Mouse (Mus musculus) right cerebral cortex, adult 2 months (tissue): ENCODE measurements around the gene Grm6.

ENCODE experiments used
- DNase-seq, 2 experiments: peaks; one replicate each; pipeline ENCODE4 v3.0.0; 2021 to 2022; ENCODE audit warnings: low spot score in 2 of 2

Gene Grm6

GRCm38 (mm10) chr11:50850177-50850735 lies at the start of gene Grm6:
Grm6 (plus strand) TSS chr11:50850685.
- no peak for DNase-seq

GRCm38 (mm10) chr11:50814233-50814632 lies 36.3 kb upstream of the Grm6 start:
- DNase-seq: no peak

- no peak for DNase-seq
Observed at GRCm38 (mm10) chr11:50826214-50826613, 24.3 kb upstream of the Grm6 start.

- DNase-seq: peak; percentile 91 to 92
Observed at GRCm38 (mm10) chr11:50827010-50827953, 23.2 kb upstream of the Grm6 start, which contains the start of gene Zfp354c. Zfp354c (minus strand) TSS chr11:50827724.

GRCm38 (mm10) chr11:50835727-50836126 lies 14.8 kb upstream of the Grm6 start:
- no peak for DNase-seq

GRCm38 (mm10) chr11:50841023-50841735 lies 9.3 kb upstream of the Grm6 start, which contains the start of gene Zfp879:
Zfp879 (minus strand) TSS chr11:50841552.
- DNase-seq: peak; percentile 97 to 98

GRCm38 (mm10) chr11:50845951-50846350 lies 4.5 kb upstream of the Grm6 start:
- DNase-seq: no peak

GRCm38 (mm10) chr11:50847047-50847446 lies 3.4 kb upstream of the Grm6 start:
- peak in 1 of 2 experiments; percentile 7 for DNase-seq

- no peak for DNase-seq
Observed at GRCm38 (mm10) chr11:50848520-50849137, 1.9 kb upstream of the Grm6 start.

- DNase-seq: no peak
Observed at GRCm38 (mm10) chr11:50849310-50849709, 1.2 kb upstream of the Grm6 start.

GRCm38 (mm10) chr11:50850989-50851601 lies 610 bp downstream of the Grm6 start:
- DNase-seq: peak in 1 of 2 experiments; percentile 9

- DNase-seq: no peak
Observed at GRCm38 (mm10) chr11:50878641-50879040, 28.2 kb downstream of the Grm6 start.

- DNase-seq: no peak
Observed at GRCm38 (mm10) chr11:50883756-50884155, 33.3 kb downstream of the Grm6 start.

- no peak for DNase-seq
Observed at GRCm38 (mm10) chr11:50886231-50886932, 35.9 kb downstream of the Grm6 start.

- no peak for DNase-seq
Observed at GRCm38 (mm10) chr11:50886933-50887293, 36.4 kb downstream of the Grm6 start.

GRCm38 (mm10) chr11:50887390-50888128 lies 37.1 kb downstream of the Grm6 start, which contains the start of gene Zfp454:
Zfp454 (minus strand) TSS chr11:50887651.
- peak; percentile 97 to 99 for DNase-seq

GRCm38 (mm10) chr11:50892441-50892840 lies 42.0 kb downstream of the Grm6 start:
- DNase-seq: no peak

- no peak for DNase-seq
Observed at GRCm38 (mm10) chr11:50897359-50897758, 46.9 kb downstream of the Grm6 start.

GRCm38 (mm10) chr11:50908136-50908535 lies 57.7 kb downstream of the Grm6 start:
- peak; percentile 29 to 38 for DNase-seq

- no peak for DNase-seq
Observed at GRCm38 (mm10) chr11:50913301-50913700, 62.8 kb downstream of the Grm6 start.
